17 mouse cellular contexts compared by ENCODE assay signal in genomic region chr9:110275882-110276281, GRCm38 (mm10). TPM values are rescaled to one million over a fixed set of nuclear protein-coding genes. Genes with fewer than 3 reads are reported as not detected.
DNase-seq lines count a peak whose midpoint lies in the region; ATAC-seq and TF ChIP-seq lines count a peak whose summit lies in the region.
"Had no signal": no experiment of that assay in that cellular context is flagged by ENCODE, and none has a peak within 500 bp of the region (broad histone marks: within the 10 kb centered on the region; RNA-seq: fewer than 3 reads in every experiment).

No protein-coding gene starts in this region.

- no peak overlapping the region for H3K27ac ChIP-seq in forebrain, postnatal 0 days (ENCODE audit: low read depth, low read length)
- no peak overlapping the region for H3K27ac ChIP-seq in forebrain, embryonic 11.5 days (ENCODE audit: low read depth, low read length)
- no peak overlapping the region for H3K27ac ChIP-seq in limb, embryonic 10.5 days
- H3K27ac ChIP-seq: heart, embryonic 13.5 days; liver, embryonic 12.5 days; macrophage; stomach, embryonic 15.5 days had no signal

- no peak for ATAC-seq in forebrain, postnatal 0 days
- no peak for ATAC-seq in forebrain, embryonic 11.5 days (replicated peaks; ENCODE audit: low FRiP score)
- ATAC-seq in erythroblast, adult 5-6 weeks (replicated peaks; ENCODE audit: low FRiP score, poor library complexity, severe bottlenecking), result no peak
- ATAC-seq: liver, embryonic 12.5 days had no signal

- no peak overlapping the region for H3K4me3 ChIP-seq in forebrain, postnatal 0 days (ENCODE audit: low read depth, low read length)
- no peak overlapping the region for H3K4me3 ChIP-seq in forebrain, embryonic 11.5 days (ENCODE audit: low read depth, low read length)
- no peak overlapping the region for H3K4me3 ChIP-seq in limb, embryonic 10.5 days
- H3K4me3 ChIP-seq: erythroblast, embryonic 14.5 days; heart, embryonic 13.5 days; liver, embryonic 12.5 days; stomach, embryonic 15.5 days had no signal

- H3K9ac ChIP-seq in forebrain, postnatal 0 days, result no peak overlapping the region
- no peak overlapping the region for H3K9ac ChIP-seq in forebrain, embryonic 11.5 days (ENCODE audit: low read length)
- H3K9ac ChIP-seq: heart, embryonic 13.5 days; liver, embryonic 12.5 days; stomach, embryonic 15.5 days had no signal

- H3K9me3 ChIP-seq in forebrain, postnatal 0 days (ENCODE audit: low read length), result no peaks in the 10 kb centered on the region
- H3K9me3 ChIP-seq in forebrain, embryonic 11.5 days (ENCODE audit: control insufficient read depth, low read length), result no peaks in the 10 kb centered on the region
- H3K9me3 ChIP-seq in limb, embryonic 10.5 days (replicated peaks), result no peaks in the 10 kb centered on the region
- H3K9me3 ChIP-seq: G1E; heart, embryonic 13.5 days; liver, embryonic 12.5 days; stomach, embryonic 15.5 days had no signal

- WGBS in forebrain, postnatal 0 days, result 78% methylated on average over 5 of the region's 5 CpGs
- WGBS in forebrain, embryonic 11.5 days, result 74% methylated on average over 5 of the region's 5 CpGs
- WGBS in limb, embryonic 10.5 days, result 65% methylated on average over 5 of the region's 5 CpGs

- DNase-seq in forebrain, postnatal 0 days, result no peak
- no peak for DNase-seq in forebrain, embryonic 11.5 days (ENCODE audit: low spot score)
- DNase-seq in thymus, postnatal 14 days, result peak; percentile 19
- no peak for DNase-seq in thymus, adult 18-20 months
- DNase-seq in forelimb bud, embryonic 11.5 days (ENCODE audit: low read depth, low spot score), result peak; percentile 6
- no peak for DNase-seq in limb, embryonic 10.5 days (ENCODE audit: low spot score)
- DNase-seq in layer of hippocampus, postnatal 10 days (ENCODE audit: low spot score in 2 of 2), result no peak
- DNase-seq: adrenal gland, adult 2 months; kidney, postnatal 10 days; right cerebral cortex, postnatal 4 days had no signal

- no peaks in the 10 kb centered on the region for H3K4me1 ChIP-seq in forebrain, postnatal 0 days (ENCODE audit: insufficient read depth)
- no peaks in the 10 kb centered on the region for H3K4me1 ChIP-seq in forebrain, embryonic 11.5 days (replicated peaks; ENCODE audit: control insufficient read depth, insufficient read depth, low read length)
- no peaks in the 10 kb centered on the region; the same call in 1 of the 2 replicates for H3K4me1 ChIP-seq in limb, embryonic 10.5 days
- H3K4me1 ChIP-seq: heart, embryonic 13.5 days; liver, embryonic 12.5 days; stomach, embryonic 15.5 days had no signal

- H3K4me2 ChIP-seq in forebrain, postnatal 0 days (ENCODE audit: low read depth), result no peak overlapping the region
- H3K4me2 ChIP-seq in forebrain, embryonic 11.5 days (ENCODE audit: low read depth, low read length, severe bottlenecking), result no peak overlapping the region
- H3K4me2 ChIP-seq: heart, embryonic 13.5 days; liver, embryonic 12.5 days; stomach, embryonic 15.5 days had no signal

- TF ChIP-seq CTCF in forebrain, postnatal 0 days (IDR thresholded peaks at IDR 0.05; ENCODE audit: low read depth), result 0 out of 2 replicates have a peak, but pooled peaks have one; percentile 17

- H3K36me3 ChIP-seq in forebrain, postnatal 0 days (ENCODE audit: insufficient read depth), result no peaks in the 10 kb centered on the region
- no peaks in the 10 kb centered on the region for H3K36me3 ChIP-seq in forebrain, embryonic 11.5 days (ENCODE audit: control insufficient read depth, insufficient read depth, low read length)
- no peaks in the 10 kb centered on the region for H3K36me3 ChIP-seq in limb, embryonic 10.5 days
- H3K36me3 ChIP-seq: G1E; heart, embryonic 13.5 days; liver, embryonic 12.5 days; stomach, embryonic 15.5 days had no signal

- no peaks in the 10 kb centered on the region for H3K27me3 ChIP-seq in forebrain, postnatal 0 days (ENCODE audit: insufficient read depth, low read length)
- no peaks in the 10 kb centered on the region for H3K27me3 ChIP-seq in forebrain, embryonic 11.5 days (ENCODE audit: control insufficient read depth, insufficient read depth, low read length)
- H3K27me3 ChIP-seq in limb, embryonic 10.5 days (ENCODE audit: low read depth, poor library complexity, severe bottlenecking), result no peaks in the 10 kb centered on the region
- H3K27me3 ChIP-seq: heart, embryonic 13.5 days; liver, embryonic 12.5 days; stomach, embryonic 15.5 days had no signal

RNA-seq across cellular contexts. Expression of gene Elp6, which starts 29.1 kb away (rescaled TPM):
- 27.8 and 35.2 TPM in 2 replicates for total RNA-seq in forebrain, postnatal 0 days (2014; rRNA removed)
- 27.1 and 27.5 TPM in 2 replicates for polyA plus RNA-seq in forebrain, postnatal 0 days (2015; fragmentation: Nextera tagmentation; extraction: Ambion mirVana)
- polyA plus RNA-seq in forebrain, embryonic 11.5 days (2014; fragmentation: Nextera tagmentation; extraction: Ambion mirVana), result 37.5 and 40.3 TPM in 2 replicates
- 0.19 and 1.5 TPM in 2 replicates for total RNA-seq in erythroblast, adult 5-6 weeks (2015; ENCODE audit: low replicate concordance)
- 0.56 and 1.8 TPM in 2 replicates for total RNA-seq in erythroblast, adult 5-6 weeks (2017; ENCODE audit: low replicate concordance)
- polyA plus RNA-seq in limb, embryonic 10.5 days (2016; fragmentation: Nextera tagmentation; extraction: Ambion mirVana), result 46.6 and 46.7 TPM in 2 replicates
- 10 to 100 TPM; 11.9 to 14.1 TPM for total RNA-seq in layer of hippocampus, postnatal 10 days (2021)

RNA-seq across cellular contexts. Expression of gene Cspg5, which starts 32.3 kb away (rescaled TPM):
- 365 and 387 TPM in 2 replicates for total RNA-seq in forebrain, postnatal 0 days (2014; rRNA removed)
- polyA plus RNA-seq in forebrain, postnatal 0 days (2015; fragmentation: Nextera tagmentation; extraction: Ambion mirVana), result 234 and 280 TPM in 2 replicates
- polyA plus RNA-seq in forebrain, embryonic 11.5 days (2014; fragmentation: Nextera tagmentation; extraction: Ambion mirVana), result 10.9 and 11.3 TPM in 2 replicates
- not detected in 2 replicates for total RNA-seq in erythroblast, adult 5-6 weeks (2015; ENCODE audit: low replicate concordance)
- 0.17 and 0.70 TPM in 2 replicates for total RNA-seq in erythroblast, adult 5-6 weeks (2017; ENCODE audit: low replicate concordance)
- polyA plus RNA-seq in limb, embryonic 10.5 days (2016; fragmentation: Nextera tagmentation; extraction: Ambion mirVana), result 0.11 and 0.13 TPM in 2 replicates
- 100 to 1,000 TPM; 410 to 459 TPM for total RNA-seq in layer of hippocampus, postnatal 10 days (2021)

RNA-seq across cellular contexts. Expression of gene Scap, which starts 57.2 kb away (rescaled TPM):
- 87.6 and 111 TPM in 2 replicates for total RNA-seq in forebrain, postnatal 0 days (2014; rRNA removed)
- 40.1 and 49.5 TPM in 2 replicates for polyA plus RNA-seq in forebrain, postnatal 0 days (2015; fragmentation: Nextera tagmentation; extraction: Ambion mirVana)
- polyA plus RNA-seq in forebrain, embryonic 11.5 days (2014; fragmentation: Nextera tagmentation; extraction: Ambion mirVana), result 40.2 and 42.8 TPM in 2 replicates
- total RNA-seq in erythroblast, adult 5-6 weeks (2015; ENCODE audit: low replicate concordance), result 6.9 and 13.8 TPM in 2 replicates
- total RNA-seq in erythroblast, adult 5-6 weeks (2017; ENCODE audit: low replicate concordance), result 2.6 and 3.7 TPM in 2 replicates
- polyA plus RNA-seq in limb, embryonic 10.5 days (2016; fragmentation: Nextera tagmentation; extraction: Ambion mirVana), result 37.9 and 41.7 TPM in 2 replicates
- 100 to 1,000 TPM in 1 of 2 experiments, 10 to 100 TPM in 1; 89.2 to 104 TPM for total RNA-seq in layer of hippocampus, postnatal 10 days (2021)

Comparison
In these comparisons a context has a peak if more than half of its experiments do, and no peak if none do; other contexts are left out.
1. DNase-seq: peak in thymus, postnatal 14 days (single experiment) and forelimb bud, embryonic 11.5 days (single experiment); none in forebrain, postnatal 0 days (single experiment), forebrain, embryonic 11.5 days (single experiment), thymus, adult 18-20 months (0 of 2), limb, embryonic 10.5 days (single experiment) and layer of hippocampus, postnatal 10 days (0 of 2).
2. RNA of gene Elp6, which starts 29.1 kb away (total RNA-seq): 27.8 to 35.2 TPM in forebrain, postnatal 0 days and 11.9 to 14.1 TPM in layer of hippocampus, postnatal 10 days; 0.19 to 1.8 TPM in erythroblast, adult 5-6 weeks; every median in the first group is over 4 times any median in the second.
3. RNA of gene Cspg5, which starts 32.3 kb away (total RNA-seq): 410 to 459 TPM in layer of hippocampus, postnatal 10 days and 365 to 387 TPM in forebrain, postnatal 0 days; 0.17 to 0.70 TPM in erythroblast, adult 5-6 weeks; every median in the first group is over 100 times any median in the second.